In the genomic region with DNA sequence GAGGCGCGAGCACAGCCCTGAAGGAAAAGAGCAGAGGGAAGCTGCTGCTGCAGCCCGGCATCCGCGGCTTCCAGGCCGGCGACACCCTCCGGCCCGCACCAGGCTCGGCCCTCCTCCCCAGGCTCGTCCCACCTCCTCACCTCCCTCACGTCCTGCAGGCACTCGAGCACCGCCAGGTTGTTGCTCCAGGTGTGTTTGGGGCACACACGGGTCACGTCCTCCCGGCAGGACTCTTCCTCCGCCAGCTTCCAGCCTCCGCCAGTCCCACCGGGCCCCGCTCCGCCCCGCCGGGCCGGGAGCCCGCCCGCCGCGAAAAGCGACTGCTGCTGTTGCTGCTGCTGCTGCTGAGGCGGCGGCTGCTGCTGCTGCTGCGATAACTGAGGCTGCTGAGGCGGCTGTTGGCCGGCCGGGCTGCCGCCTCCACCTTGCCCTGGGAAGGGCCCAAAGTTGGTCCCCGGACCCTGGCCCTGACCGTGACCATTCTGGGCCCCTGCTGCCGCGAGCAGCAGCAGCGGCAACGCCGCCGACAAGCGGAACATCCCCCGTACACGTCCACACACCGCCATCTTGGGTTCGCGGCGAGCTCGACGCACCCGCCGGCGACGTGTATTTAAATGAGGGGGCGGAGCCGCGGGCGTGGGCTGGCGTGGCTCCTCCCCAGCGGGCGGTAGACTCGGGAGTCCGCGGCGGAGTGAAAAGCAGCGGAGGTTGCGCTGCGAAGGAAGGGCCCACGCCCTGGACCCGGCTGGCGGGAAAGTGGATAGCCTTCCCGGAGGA, we compare ENCODE assay signal across 8 mouse cellular contexts. TPM values are rescaled to one million over a fixed set of nuclear protein-coding genes. Genes with fewer than 3 reads are reported as not detected.
DNase-seq lines count a peak whose midpoint lies in the region; ATAC-seq and TF ChIP-seq lines count a peak whose summit lies in the region.

A gene (minus strand): TSS at position 586 of the 777 bp plus-strand sequence.

- H3K27me3 ChIP-seq in G1E (ENCODE audit: insufficient read depth, low read length) = peaks cover 4% of the 10 kb centered on the region; the same call in 1 of the 2 replicates
- no peaks in the 10 kb centered on the region for H3K27me3 ChIP-seq in forebrain, embryonic 16.5 days (replicated peaks; ENCODE audit: control insufficient read depth, insufficient read depth, low read length)
- H3K27me3 ChIP-seq in lung, embryonic 14.5 days (ENCODE audit: insufficient read depth, low read length) = no peaks in the 10 kb centered on the region
- H3K27me3 ChIP-seq in thymus, adult 2 months (ENCODE audit: control insufficient read depth, insufficient read depth, low read length) = no peaks in the 10 kb centered on the region

- peak within 1 kb of the TSS; percentile 96 for H3K9ac ChIP-seq in forebrain, embryonic 16.5 days (replicated peaks; ENCODE audit: low read depth, low read length)
- peak within 1 kb of the TSS; percentile 84 for H3K9ac ChIP-seq in lung, embryonic 14.5 days

- intact Hi-C loops in heart, postnatal 36 days (cut with DNase I) = loop anchor here (1.0 to 5.0 kb wide), 2 partner anchors 62 to 114 kb away; no protein-coding TSS in a partner anchor

- peak; percentile 37; the same call in 1 of the 2 replicates for ATAC-seq in G1E (ENCODE audit: extremely low read depth, insufficient number of reproducible peaks, low FRiP score, poor library complexity, severe bottlenecking)
- ATAC-seq in forebrain, embryonic 16.5 days = peak; percentile 96
- ATAC-seq in lung, embryonic 14.5 days (ENCODE audit: insufficient read depth) = peak; percentile 93

- DNase-seq in G1E (ENCODE audit: low spot score) = peak; percentile 87
- DNase-seq in cerebellum, adult 18-20 months = peak; percentile 93 to 96
- peak; percentile 97 to 98 for DNase-seq in heart, postnatal 36 days
- peak; percentile 88 to 95 for DNase-seq in layer of hippocampus, adult 2 months (ENCODE audit: low spot score in 2 of 2)
- peak; percentile 97 for DNase-seq in lung, embryonic 14.5 days
- DNase-seq in thymus, adult 2 months = peak; percentile 94

- H3K4me1 ChIP-seq in G1E (ENCODE audit: insufficient read depth, low read depth, low read length) = peaks cover 53% of the 10 kb centered on the region
- peaks cover 14% of the 10 kb centered on the region for H3K4me1 ChIP-seq in forebrain, embryonic 16.5 days (replicated peaks; ENCODE audit: control insufficient read depth, insufficient read depth, low read length)
- H3K4me1 ChIP-seq in lung, embryonic 14.5 days (ENCODE audit: insufficient read depth) = peaks cover 5% of the 10 kb centered on the region; the same call in 1 of the 2 replicates
- no peaks in the 10 kb centered on the region for H3K4me1 ChIP-seq in olfactory bulb, adult 2 months (ENCODE audit: control insufficient read depth, insufficient read depth, low read length)
- no peaks in the 10 kb centered on the region for H3K4me1 ChIP-seq in thymus, adult 2 months (replicated peaks; ENCODE audit: control insufficient read depth, insufficient read depth, low read length)

- TF ChIP-seq CTCF in G1E (IDR thresholded peaks at IDR 0.05; ENCODE audit: low read depth, low read length) = no peak
- no peak for TF ChIP-seq CTCF in layer of hippocampus, adult 2 months (conservative IDR thresholded peaks at IDR 0.05)
- no peak for TF ChIP-seq CTCF in lung, embryonic 14.5 days (IDR thresholded peaks at IDR 0.05; ENCODE audit: low read depth)
- TF ChIP-seq CTCF in olfactory bulb, adult 2 months (IDR thresholded peaks at IDR 0.05; ENCODE audit: insufficient read depth, low read depth, low read length) = no peak
- peak; percentile 53; the same call in 1 of the 2 replicates for TF ChIP-seq CTCF in thymus, adult 2 months (IDR thresholded peaks at IDR 0.05; ENCODE audit: borderline replicate concordance, control insufficient read depth, extremely low read depth, insufficient read depth, low read length, poor library complexity)

- under 1% methylated on average over 69 of the region's 76 CpGs for WGBS in forebrain, embryonic 16.5 days
- WGBS in lung, embryonic 14.5 days = under 1% methylated on average over 76 of the region's 76 CpGs
- WGBS in olfactory bulb, adult 2 months = under 1% methylated on average over 76 of the region's 76 CpGs
- WGBS in thymus, adult 2 months = under 1% methylated on average over 76 of the region's 76 CpGs

- no peaks in the 10 kb centered on the region for H3K9me3 ChIP-seq in G1E (replicated peaks)
- H3K9me3 ChIP-seq in forebrain, embryonic 16.5 days (ENCODE audit: control insufficient read depth, low read length) = no peaks in the 10 kb centered on the region
- no peaks in the 10 kb centered on the region for H3K9me3 ChIP-seq in lung, embryonic 14.5 days (ENCODE audit: low read depth, low read length)

- H3K27ac ChIP-seq in forebrain, embryonic 16.5 days (ENCODE audit: low read length) = peak within 1 kb of the TSS; percentile 99
- peak within 1 kb of the TSS; percentile 99 for H3K27ac ChIP-seq in layer of hippocampus, adult 2 months
- peak within 1 kb of the TSS; percentile 99 for H3K27ac ChIP-seq in lung, embryonic 14.5 days (ENCODE audit: low read depth)
- peak within 1 kb of the TSS; percentile 89 for H3K27ac ChIP-seq in olfactory bulb, adult 2 months (ENCODE audit: insufficient read depth, low read depth, low read length)
- H3K27ac ChIP-seq in thymus, adult 2 months (ENCODE audit: control insufficient read depth, insufficient read depth, low read length) = peak within 1 kb of the TSS; percentile 46

- H3K4me2 ChIP-seq in forebrain, embryonic 16.5 days (ENCODE audit: low read length) = peak within 1 kb of the TSS; percentile 65
- H3K4me2 ChIP-seq in lung, embryonic 14.5 days = peak within 1 kb of the TSS; percentile 62

- peaks cover 4% of the 10 kb centered on the region for H3K36me3 ChIP-seq in G1E (replicated peaks)
- no peaks in the 10 kb centered on the region for H3K36me3 ChIP-seq in forebrain, embryonic 16.5 days (ENCODE audit: control insufficient read depth, insufficient read depth)
- no peaks in the 10 kb centered on the region for H3K36me3 ChIP-seq in lung, embryonic 14.5 days (ENCODE audit: insufficient read depth)
- H3K36me3 ChIP-seq in thymus, adult 2 months (ENCODE audit: control insufficient read depth, insufficient read depth, low read length) = no peaks in the 10 kb centered on the region

- H3K4me3 ChIP-seq in G1E (ENCODE audit: low read depth, low read length) = peak within 1 kb of the TSS; percentile 97
- H3K4me3 ChIP-seq in forebrain, embryonic 16.5 days (replicated peaks; ENCODE audit: low read length) = peak within 1 kb of the TSS; percentile 95
- H3K4me3 ChIP-seq in layer of hippocampus, adult 2 months = peak within 1 kb of the TSS; percentile 84
- peak within 1 kb of the TSS; percentile 84 for H3K4me3 ChIP-seq in lung, embryonic 14.5 days (ENCODE audit: low read depth, low read length)
- peak within 1 kb of the TSS; percentile 97 for H3K4me3 ChIP-seq in olfactory bulb, adult 2 months (ENCODE audit: insufficient read depth, low read depth, low read length)
- peak within 1 kb of the TSS; percentile 60 for H3K4me3 ChIP-seq in thymus, adult 2 months (ENCODE audit: control insufficient read depth, insufficient read depth, low read length)

- TF ChIP-seq POLR2A in olfactory bulb, adult 2 months (IDR thresholded peaks at IDR 0.05; ENCODE audit: insufficient read depth, low read depth, low read length) = peak; percentile 96
- TF ChIP-seq POLR2A in thymus, adult 2 months (IDR thresholded peaks at IDR 0.05; ENCODE audit: control insufficient read depth, extremely low read depth, insufficient read depth, low read length, poor library complexity) = peak; percentile 97

RNA-seq across cellular contexts. Expression of the gene that starts here (rescaled TPM):
- total RNA-seq in G1E (2014; fragmentation: Nextera tagmentation) = 71.0 and 71.8 TPM in 2 replicates
- total RNA-seq in G1E (2017) = 15.5 and 22.7 TPM in 2 replicates
- 10.8 and 12.7 TPM in 2 replicates for polyA plus RNA-seq in G1E (2012)
- polyA plus RNA-seq in forebrain, embryonic 16.5 days (2015; fragmentation: Nextera tagmentation; extraction: Ambion mirVana) = 67.0 and 74.7 TPM in 2 replicates
- 100 to 1,000 TPM; 102 to 106 TPM for total RNA-seq in heart, postnatal 36 days (2021)
- 100 to 1,000 TPM; 141 to 142 TPM for total RNA-seq in layer of hippocampus, adult 2 months (2021)
- polyA plus RNA-seq in lung, embryonic 14.5 days (2014; fragmentation: Nextera tagmentation; extraction: Ambion mirVana) = 97.0 and 99.2 TPM in 2 replicates
- 57.5 TPM in 1 of 2 replicates, not detected in the other for polyA plus RNA-seq in olfactory bulb, adult 2 months (2012; ENCODE audit: insufficient read depth, insufficient read length, low replicate concordance, missing spikeins)
- 44.9 and 45.3 TPM in 2 replicates for polyA plus RNA-seq in thymus, adult 2 months (2012; rRNA removed)

Comparison
In these comparisons a context has a peak if more than half of its experiments do, and no peak if none do; other contexts are left out.
1. Peak in every context shown above with its lines: DNase-seq, ATAC-seq, H3K4me3 ChIP-seq and H3K27ac ChIP-seq.
2. ATAC-seq: peak in every context shown above with its lines; median percentile 96 in forebrain, embryonic 16.5 days; 93 in lung, embryonic 14.5 days; 37 in G1E.
3. H3K27ac ChIP-seq: peak in every context shown above with its lines; median percentile 99 in forebrain, embryonic 16.5 days; 99 in layer of hippocampus, adult 2 months; 99 in lung, embryonic 14.5 days; 89 in olfactory bulb, adult 2 months; 46 in thymus, adult 2 months.